Mouse (Mus musculus) hindbrain, embryonic 13.5 days (tissue): ENCODE data around the gene Slc7a15. TPM values are rescaled to one million over a fixed set of nuclear protein-coding genes. Genes with fewer than 3 reads are reported as not detected.
"Not testable (repeated sequence)": the region's sequence is repeated elsewhere in the genome, so short reads cannot be mapped to it uniquely, and the experiment has no call there.

Experiments used
- ATAC-seq: fragments of 200-750 bp; cut with Nextera tagmentation; 2 replicates; pipeline ENCODE4 v1.8.0; 2017; ENCODE audit warnings: moderate TSS enrichment; ENCODE audit not compliant: low FRiP score
- H3K27ac ChIP-seq: fragments of 300-500 bp; sonication (generic); 2 replicates; pipeline ENCODE4 v1.5.1; 2015; ENCODE audit warnings: inconsistent platforms, mild to moderate bottlenecking, moderate library complexity
- H3K27me3 ChIP-seq: fragments of 300-500 bp; sonication (generic); 2 replicates; pipeline ENCODE4 v1.6.1; 2015; ENCODE audit warnings: mild to moderate bottlenecking, inconsistent platforms
- H3K36me3 ChIP-seq: fragments of 300-500 bp; sonication (generic); 2 replicates; pipeline ENCODE4 v1.6.1; 2015; ENCODE audit warnings: mild to moderate bottlenecking, inconsistent platforms
- H3K4me1 ChIP-seq: fragments of 300-500 bp; sonication (generic); replicated peaks from 2 replicates; pipeline ENCODE4 v1.6.1; 2015; ENCODE audit warnings: inconsistent platforms
- H3K4me2 ChIP-seq: fragments of 300-500 bp; sonication (generic); 2 replicates; pipeline ENCODE4 v1.6.1; 2015; ENCODE audit warnings: inconsistent platforms, mild to moderate bottlenecking, moderate library complexity
- H3K4me3 ChIP-seq: fragments of 300-500 bp; sonication (generic); 2 replicates; pipeline ENCODE4 v1.5.1; 2015; ENCODE audit warnings: mild to moderate bottlenecking, inconsistent platforms
- H3K9ac ChIP-seq: fragments of 300-500 bp; sonication (generic); 2 replicates; pipeline ENCODE4 v1.6.1; 2015; ENCODE audit warnings: mild to moderate bottlenecking, inconsistent platforms
- H3K9me3 ChIP-seq: fragments of 300-500 bp; sonication (generic); 2 replicates; pipeline ENCODE4 v1.6.1; 2016; ENCODE audit warnings: inconsistent platforms
- WGBS: fragments of 180-500 bp; shearing (Covaris S2); methylation state at CpG from one replicate; pipeline ENCODE4 v1.1.7; 2015; 5-methylcytosine and 5-hydroxymethylcytosine counted together
- polyA plus RNA-seq: library from polyadenylated mRNA; unstranded; fragments of >200 nt; fragmentation: Nextera tagmentation; extraction: Ambion mirVana; gene quantifications from 2 replicates; pipeline ENCODE4 v1.2.1, GENCODE M21; 2015

Slc7a15 gene
- polyA plus RNA-seq, 1 experiment from 2014 or later = not detected

GRCm38 (mm10) chr12:8620678-8621018 is 21.8 kb upstream of the Slc7a15 start:
- H3K9me3 ChIP-seq = no peaks in the 10 kb centered on the region
- H3K4me3 ChIP-seq = no peak overlapping the region
- H3K9ac ChIP-seq = no peak overlapping the region
- H3K27me3 ChIP-seq = no peaks in the 10 kb centered on the region
- no peaks in the 10 kb centered on the region; the same call in 1 of the 2 replicates for H3K36me3 ChIP-seq
- H3K4me2 ChIP-seq = no peak overlapping the region
- peak; percentile 59; the same call in 1 of the 2 replicates for ATAC-seq
- H3K27ac ChIP-seq = no peak overlapping the region
- WGBS = 70% methylated on average over 5 of the region's 5 CpGs
- no peaks in the 10 kb centered on the region for H3K4me1 ChIP-seq

- Histone ChIP-seq H3K27me3 (no peaks in the 10 kb centered on the region), H3K36me3 (no peaks in the 10 kb centered on the region; the same call in 1 of the 2 replicates), H3K9me3 (no peaks in the 10 kb centered on the region), H3K9ac (no peak overlapping the region), H3K27ac (no peak overlapping the region), H3K4me3 (no peak overlapping the region), H3K4me1 (no peaks in the 10 kb centered on the region), H3K4me2 (no peak overlapping the region)
- ATAC-seq = peak; percentile 78
- 71% methylated on average over 9 of the region's 9 CpGs for whole genome bisulfite sequencing
Observed at GRCm38 (mm10) chr12:8619827-8620677, 21.2 kb upstream of the Slc7a15 start.

GRCm38 (mm10) chr12:8618271-8618670 is 19.4 kb upstream of the Slc7a15 start:
- 89% methylated on average over 3 of the region's 3 CpGs for WGBS
- no peak overlapping the region for H3K9ac ChIP-seq
- no peak overlapping the region for H3K27ac ChIP-seq
- H3K27me3 ChIP-seq = no peaks in the 10 kb centered on the region
- H3K4me2 ChIP-seq = no peak overlapping the region
- no peaks in the 10 kb centered on the region for H3K4me1 ChIP-seq
- H3K9me3 ChIP-seq = no peaks in the 10 kb centered on the region
- peaks cover 3% of the 10 kb centered on the region for H3K36me3 ChIP-seq
- no peak overlapping the region for H3K4me3 ChIP-seq
- ATAC-seq = no peak

- Histone ChIP-seq H3K4me2 (no peak overlapping the region), H3K9ac (no peak overlapping the region), H3K9me3 (no peaks in the 10 kb centered on the region), H3K27me3 (no peaks in the 10 kb centered on the region), H3K4me3 (no peak overlapping the region), H3K27ac (no peak overlapping the region), H3K4me1 (no peaks in the 10 kb centered on the region), H3K36me3 (no peaks in the 10 kb centered on the region)
- ATAC-seq = no peak
- 96% methylated on average over 3 of the region's 3 CpGs for WGBS
Observed at GRCm38 (mm10) chr12:8609070-8609469, 10.2 kb upstream of the Slc7a15 start.

GRCm38 (mm10) chr12:8595611-8596010 is 3.3 kb downstream of the Slc7a15 start:
- Histone ChIP-seq H3K4me2 (no peak overlapping the region), H3K27me3 (no peaks in the 10 kb centered on the region), H3K4me1 (no peaks in the 10 kb centered on the region), H3K9me3 (peaks cover 5% of the 10 kb centered on the region), H3K36me3 (no peaks in the 10 kb centered on the region), H3K9ac (no peak overlapping the region), H3K27ac (no peak overlapping the region), H3K4me3 (no peak overlapping the region)
- 92% methylated on average over 7 of the region's 7 CpGs for WGBS
- ATAC-seq = no peak

- not testable (repeated sequence) for H3K4me1 ChIP-seq, H3K9ac ChIP-seq, H3K4me3 ChIP-seq, H3K9me3 ChIP-seq, H3K4me2 ChIP-seq, ATAC-seq, H3K36me3 ChIP-seq, H3K27me3 ChIP-seq, H3K27ac ChIP-seq
- 97% methylated on average over 2 of the region's 2 CpGs for WGBS
Observed at GRCm38 (mm10) chr12:8591326-8591725, 7.5 kb downstream of the Slc7a15 start.

GRCm38 (mm10) chr12:8573405-8573804 is 25.5 kb downstream of the Slc7a15 start:
- no peaks in the 10 kb centered on the region for H3K9me3 ChIP-seq
- no peak overlapping the region for H3K27ac ChIP-seq
- H3K9ac ChIP-seq = no peak overlapping the region
- WGBS = 80% methylated on average over 11 of the region's 11 CpGs
- no peaks in the 10 kb centered on the region for H3K36me3 ChIP-seq
- H3K4me1 ChIP-seq = no peaks in the 10 kb centered on the region
- no peak for ATAC-seq
- no peak overlapping the region for H3K4me3 ChIP-seq
- no peak overlapping the region for H3K4me2 ChIP-seq
- no peaks in the 10 kb centered on the region for H3K27me3 ChIP-seq

- WGBS = 48% methylated on average over 12 of the region's 12 CpGs
- H3K27ac ChIP-seq, H3K4me1 ChIP-seq, H3K27me3 ChIP-seq, H3K9ac ChIP-seq, ATAC-seq, H3K4me3 ChIP-seq, H3K36me3 ChIP-seq, H3K9me3 ChIP-seq, H3K4me2 ChIP-seq: not testable (repeated sequence)
Observed at GRCm38 (mm10) chr12:8571903-8572341, 26.9 kb downstream of the Slc7a15 start.

- not testable (repeated sequence) for H3K9ac ChIP-seq, H3K27ac ChIP-seq, H3K4me1 ChIP-seq, H3K27me3 ChIP-seq, ATAC-seq, H3K4me2 ChIP-seq, H3K9me3 ChIP-seq, H3K4me3 ChIP-seq, H3K36me3 ChIP-seq
- 78% methylated on average over 2 of the region's 2 CpGs for WGBS
Observed at GRCm38 (mm10) chr12:8571287-8571902, 27.5 kb downstream of the Slc7a15 start.

- not testable (repeated sequence) for H3K27ac ChIP-seq, H3K27me3 ChIP-seq, H3K4me1 ChIP-seq, H3K36me3 ChIP-seq, H3K9ac ChIP-seq, H3K9me3 ChIP-seq, ATAC-seq
- WGBS = 35% methylated on average over 8 of the region's 8 CpGs
- Histone ChIP-seq H3K4me3 (0 out of 2 replicates have a peak overlapping the region, but pooled peaks have one; percentile 10), H3K4me2 (peak overlapping the region; percentile 46)
Observed at GRCm38 (mm10) chr12:8562213-8562612, 36.7 kb downstream of the Slc7a15 start.

- WGBS = 80% methylated on average over 3 of the region's 3 CpGs
- H3K4me2 ChIP-seq, H3K27me3 ChIP-seq, H3K27ac ChIP-seq, H3K4me1 ChIP-seq, H3K9ac ChIP-seq, H3K36me3 ChIP-seq, ATAC-seq, H3K9me3 ChIP-seq, H3K4me3 ChIP-seq: not testable (repeated sequence)
Observed at GRCm38 (mm10) chr12:8559876-8560275, 39.0 kb downstream of the Slc7a15 start.

GRCm38 (mm10) chr12:8556189-8556588 is 42.7 kb downstream of the Slc7a15 start:
- no peak overlapping the region for H3K9ac ChIP-seq
- ATAC-seq = no peak
- H3K27me3 ChIP-seq = no peaks in the 10 kb centered on the region
- no peak overlapping the region for H3K4me2 ChIP-seq
- H3K27ac ChIP-seq = no peak overlapping the region
- no peaks in the 10 kb centered on the region for H3K9me3 ChIP-seq
- H3K36me3 ChIP-seq = no peaks in the 10 kb centered on the region
- no peak overlapping the region for H3K4me3 ChIP-seq
- H3K4me1 ChIP-seq = no peaks in the 10 kb centered on the region

GRCm38 (mm10) chr12:8555419-8555818 is 43.4 kb downstream of the Slc7a15 start:
- Histone ChIP-seq H3K9me3 (no peaks in the 10 kb centered on the region), H3K27ac (no peak overlapping the region), H3K36me3 (no peaks in the 10 kb centered on the region), H3K27me3 (no peaks in the 10 kb centered on the region), H3K4me1 (no peaks in the 10 kb centered on the region), H3K4me2 (no peak overlapping the region), H3K4me3 (no peak overlapping the region), H3K9ac (no peak overlapping the region)
- ATAC-seq = no peak
